Mouse (Mus musculus) cerebral cortex, adult 2 months (tissue): ENCODE measurements around the gene Erc2.

Experiments
- WGBS: fragments of 180-500 bp; shearing (Covaris S2); methylation state at CpG from one replicate; pipeline ENCODE4 v1.1.7; 2018; 5-methylcytosine and 5-hydroxymethylcytosine counted together

Erc2 gene

GRCm38 (mm10) chr14:28456372-28457076, 834.3 kb downstream of the Erc2 start:
- 68% methylated on average over 7 of the region's 7 CpGs for WGBS

- 79% methylated on average over 3 of the region's 3 CpGs for WGBS
These were observed 835.2 kb downstream of the Erc2 start for GRCm38 (mm10) chr14:28457428-28457827.

GRCm38 (mm10) chr14:28467956-28468355, 845.7 kb downstream of the Erc2 start:
- WGBS, result 42% methylated on average over 5 of the region's 5 CpGs

GRCm38 (mm10) chr14:28469696-28470095, 847.5 kb downstream of the Erc2 start:
- WGBS, result 76% methylated on average over 4 of the region's 4 CpGs

GRCm38 (mm10) chr14:28470212-28470611, 848.0 kb downstream of the Erc2 start:
- 77% methylated on average over 6 of the region's 6 CpGs for WGBS

- WGBS, result 46% methylated on average over 3 of the region's 3 CpGs
These were observed 852.8 kb downstream of the Erc2 start for GRCm38 (mm10) chr14:28475012-28475411.

- 32% methylated on average over 7 of the region's 7 CpGs for WGBS
These were observed 853.2 kb downstream of the Erc2 start for GRCm38 (mm10) chr14:28475421-28475820.

- 72% methylated on average over 3 of the region's 3 CpGs for WGBS
These were observed 854.5 kb downstream of the Erc2 start for GRCm38 (mm10) chr14:28476746-28477145.

GRCm38 (mm10) chr14:28480866-28481265, 858.6 kb downstream of the Erc2 start:
- 95% methylated on average over 1 of the region's 1 CpGs for WGBS

- WGBS, result 93% methylated on average over 4 of the region's 4 CpGs
These were observed 871.6 kb downstream of the Erc2 start for GRCm38 (mm10) chr14:28493806-28494205.

- 95% methylated on average over 5 of the region's 5 CpGs for WGBS
These were observed 872.0 kb downstream of the Erc2 start for GRCm38 (mm10) chr14:28494273-28494672.

- WGBS, result 87% methylated on average over 12 of the region's 12 CpGs
These were observed 879.1 kb downstream of the Erc2 start for GRCm38 (mm10) chr14:28501216-28501878.

- 96% methylated on average over 2 of the region's 2 CpGs for WGBS
These were observed 881.0 kb downstream of the Erc2 start for GRCm38 (mm10) chr14:28503276-28503675.

- 2% methylated on average over 53 of the region's 53 CpGs for WGBS
These were observed 882.1 kb downstream of the Erc2 start, which contains the start of gene Wnt5a for GRCm38 (mm10) chr14:28504101-28505050. Gene Wnt5a (plus strand): TSS chr14:28504750.

GRCm38 (mm10) chr14:28505051-28505585, 882.9 kb downstream of the Erc2 start:
- WGBS, result under 1% methylated on average over 22 of the region's 22 CpGs

- WGBS, result under 1% methylated on average over 62 of the region's 62 CpGs
These were observed 883.6 kb downstream of the Erc2 start for GRCm38 (mm10) chr14:28505586-28506375.

GRCm38 (mm10) chr14:28506376-28506831, 884.2 kb downstream of the Erc2 start:
- 2% methylated on average over 29 of the region's 29 CpGs for WGBS

- WGBS, result 3% methylated on average over 15 of the region's 15 CpGs
These were observed 884.8 kb downstream of the Erc2 start for GRCm38 (mm10) chr14:28507011-28507410.

- 15% methylated on average over 18 of the region's 18 CpGs for WGBS
These were observed 885.2 kb downstream of the Erc2 start for GRCm38 (mm10) chr14:28507471-28507870.

GRCm38 (mm10) chr14:28508288-28509258, 886.3 kb downstream of the Erc2 start:
- 50% methylated on average over 27 of the region's 27 CpGs for WGBS
